Mouse (Mus musculus): ENCODE measurements around the gene Piwil1.

The Piwil1 gene

DNA sequence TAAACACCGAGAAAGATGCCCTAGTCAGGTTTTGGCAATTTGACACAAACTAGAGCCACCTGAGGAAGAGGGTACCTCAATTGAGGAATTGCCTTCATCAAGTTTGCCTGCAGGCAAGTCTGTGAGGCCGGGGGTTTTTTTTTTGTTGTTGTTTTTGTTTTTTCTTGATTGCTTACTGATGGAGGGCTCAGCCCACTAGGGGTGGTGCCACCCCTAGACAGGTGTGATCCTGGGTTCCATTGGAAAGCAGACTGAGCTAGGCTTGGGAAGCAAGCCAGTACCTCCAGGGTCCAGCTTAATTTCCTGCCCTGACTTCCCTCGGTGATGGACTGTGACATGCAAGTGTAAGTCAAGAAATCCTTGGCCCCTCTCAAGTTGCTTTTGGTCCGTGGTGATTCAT, at the start of gene Piwil1:
Piwil1 (plus strand) TSS at position 301 of the 400 bp plus-strand sequence.
- CTCF ChIA-PET: no interaction called here

DNA sequence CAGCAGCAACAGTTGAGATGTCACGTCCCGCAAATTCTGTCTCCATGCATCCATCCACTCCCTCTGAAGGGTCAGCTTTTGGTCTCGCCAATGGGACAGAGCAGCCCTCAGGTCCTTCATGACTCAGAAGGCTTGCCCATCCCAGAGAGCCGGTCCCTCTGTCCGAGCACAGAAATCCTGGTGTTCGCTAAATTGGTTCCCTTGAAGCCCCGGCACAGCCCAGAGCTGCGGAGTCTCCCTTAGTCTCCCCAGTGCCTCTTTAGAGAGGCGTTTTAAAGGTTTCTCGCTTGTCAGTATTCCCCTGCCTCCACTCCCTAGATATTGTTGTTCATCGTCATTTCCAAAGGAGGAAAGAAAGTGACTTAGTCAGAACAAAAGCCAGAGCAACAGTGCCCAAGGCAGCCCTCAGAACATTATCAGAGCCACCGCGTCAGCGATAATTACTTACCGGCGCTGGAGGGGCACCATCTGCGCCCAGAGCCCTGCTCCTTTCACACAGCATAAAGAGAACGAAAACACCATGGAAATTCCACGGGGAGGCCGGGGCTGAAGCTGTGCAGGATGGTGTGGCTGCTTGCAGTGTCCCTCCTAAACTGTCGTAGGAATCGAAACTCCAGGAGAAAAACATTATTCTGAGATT, 45.7 kb upstream of the Piwil1 start:
- CTCF ChIA-PET: interaction anchor here (0.5 kb wide), 1 partner anchor 78 kb away, joined by 4 read pairs; no protein-coding TSS in a partner anchor

GRCm38 (mm10) chr5:128660101-128660500, 42.2 kb upstream of the Piwil1 start:
- CTCF ChIA-PET: no interaction called here

- CTCF ChIA-PET: no interaction called here
Observed at GRCm38 (mm10) chr5:128662881-128663280, 39.4 kb upstream of the Piwil1 start.

DNA sequence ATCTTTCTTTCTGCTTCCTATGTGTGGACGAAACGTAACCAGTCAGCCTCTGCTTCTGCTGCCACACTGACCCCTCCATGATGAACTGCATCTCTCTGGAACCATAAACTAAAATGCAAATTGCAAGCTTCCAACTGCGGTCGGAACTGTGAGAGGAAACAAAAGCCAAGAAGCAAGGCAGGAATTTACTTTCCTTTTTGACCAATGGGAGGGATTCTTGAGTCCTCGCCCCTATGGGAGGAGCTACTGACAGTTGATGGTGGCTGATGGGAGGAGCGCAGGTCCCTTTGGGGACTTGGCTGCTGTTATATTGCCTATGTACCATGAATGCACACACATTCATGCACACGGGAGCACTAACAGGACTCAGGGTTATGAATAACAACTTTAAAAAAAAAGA, 38.3 kb upstream of the Piwil1 start:
- CTCF ChIA-PET: no interaction called here

DNA sequence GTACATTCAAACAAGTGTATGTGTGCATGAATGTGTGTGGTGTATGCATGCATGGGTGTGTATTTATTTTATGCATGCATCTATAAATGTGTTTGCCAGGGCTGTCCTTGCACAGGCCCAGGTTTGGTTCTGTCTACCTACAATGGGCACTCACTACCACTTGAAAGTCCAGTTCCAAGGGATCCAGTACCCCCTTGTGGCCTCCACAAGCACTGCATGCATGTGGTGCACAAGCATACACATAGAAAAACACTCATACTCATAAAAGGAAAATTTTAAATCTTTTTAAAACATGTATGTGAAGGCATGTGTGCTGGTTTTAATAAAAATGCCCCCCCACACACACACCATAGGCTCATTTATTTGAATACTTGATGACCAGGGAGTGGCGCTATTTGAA, 37.3 kb upstream of the Piwil1 start:
- CTCF ChIA-PET: no interaction called here

- CTCF ChIA-PET: no interaction called here
Observed at GRCm38 (mm10) chr5:128667303-128667702, 35.0 kb upstream of the Piwil1 start.

- CTCF ChIA-PET: no interaction called here
Observed at GRCm38 (mm10) chr5:128674124-128674523, 28.2 kb upstream of the Piwil1 start.

DNA sequence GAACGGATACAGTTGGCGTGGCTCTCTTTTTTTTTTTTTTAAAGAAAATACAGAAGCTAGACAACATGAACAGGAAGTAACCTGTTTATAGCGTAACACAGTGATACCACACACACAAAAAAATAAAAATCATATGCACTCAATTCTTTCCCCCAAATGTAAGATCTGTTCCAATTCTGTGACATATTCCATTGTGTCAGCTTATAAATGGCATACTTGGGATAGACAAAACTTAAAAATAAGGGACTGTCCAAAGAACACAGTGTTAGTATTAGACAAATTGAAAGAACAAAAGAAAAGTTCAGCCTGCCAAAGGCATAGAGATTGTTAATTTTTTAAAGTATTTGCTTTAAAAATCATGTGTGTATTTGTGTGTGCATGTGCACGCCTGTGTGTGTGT, 25.0 kb upstream of the Piwil1 start:
- CTCF ChIA-PET: no interaction called here

- CTCF ChIA-PET: no interaction called here
Observed at GRCm38 (mm10) chr5:128677861-128678260, 24.5 kb upstream of the Piwil1 start.

DNA sequence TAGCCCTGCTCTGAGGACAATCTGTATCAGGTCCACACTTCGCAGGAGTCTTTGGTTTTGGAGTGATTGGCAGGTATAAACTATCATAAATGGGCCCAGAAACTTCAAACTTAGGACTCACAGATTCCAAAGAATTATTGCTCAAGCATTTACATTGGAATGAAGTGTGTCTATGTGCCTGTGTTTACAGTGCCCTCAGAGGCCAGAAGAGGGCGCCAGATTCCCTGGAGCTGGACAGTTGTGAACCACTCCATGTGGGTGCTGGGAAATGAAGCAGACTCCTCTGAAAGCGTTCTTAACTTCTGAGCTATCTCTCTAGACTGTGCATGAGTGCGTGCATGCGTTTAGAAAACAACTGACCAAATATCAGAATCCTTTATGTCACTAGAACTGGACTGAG, 20.9 kb upstream of the Piwil1 start:
- CTCF ChIA-PET: no interaction called here

DNA sequence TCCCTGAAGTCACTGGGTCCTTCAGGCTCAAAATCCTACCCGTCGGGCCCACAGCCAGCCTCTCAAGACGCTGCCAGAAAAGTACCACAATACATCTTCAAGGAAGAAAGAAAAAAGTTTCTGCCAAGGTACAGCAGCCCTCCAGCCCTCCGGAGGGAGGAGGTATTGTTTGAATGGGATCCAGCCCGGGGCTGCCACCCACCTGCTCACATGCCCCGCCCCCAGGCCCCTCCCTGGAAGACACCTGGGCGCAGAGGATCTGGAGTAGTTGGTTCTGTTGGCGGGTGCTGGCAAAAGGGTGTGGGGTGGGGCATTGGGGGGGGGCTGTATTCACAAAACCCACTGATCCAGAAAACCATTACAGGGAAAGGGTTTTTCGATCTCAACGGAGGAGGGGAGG, 18.1 kb upstream of the Piwil1 start:
- CTCF ChIA-PET: no interaction called here

DNA sequence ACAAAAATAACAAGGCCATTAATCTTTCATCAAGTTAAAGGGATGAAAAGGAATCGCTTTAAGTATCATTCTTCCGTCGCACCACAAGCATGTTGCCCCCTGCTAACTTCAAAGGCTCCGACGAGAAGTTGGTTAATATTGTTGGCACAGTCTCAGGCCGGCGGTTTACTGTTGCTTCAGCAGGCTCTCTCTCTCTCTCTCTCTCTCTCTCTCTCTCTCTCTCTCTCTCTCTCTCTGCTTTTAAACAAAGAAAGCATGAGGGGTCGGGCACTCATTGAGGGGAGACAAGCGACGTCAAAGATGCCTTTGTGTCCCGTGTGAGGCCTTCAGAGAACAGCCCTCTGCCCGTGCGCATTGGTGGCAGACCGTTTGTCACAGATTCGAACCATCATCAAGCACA, 17.7 kb upstream of the Piwil1 start:
- CTCF ChIA-PET: no interaction called here

DNA sequence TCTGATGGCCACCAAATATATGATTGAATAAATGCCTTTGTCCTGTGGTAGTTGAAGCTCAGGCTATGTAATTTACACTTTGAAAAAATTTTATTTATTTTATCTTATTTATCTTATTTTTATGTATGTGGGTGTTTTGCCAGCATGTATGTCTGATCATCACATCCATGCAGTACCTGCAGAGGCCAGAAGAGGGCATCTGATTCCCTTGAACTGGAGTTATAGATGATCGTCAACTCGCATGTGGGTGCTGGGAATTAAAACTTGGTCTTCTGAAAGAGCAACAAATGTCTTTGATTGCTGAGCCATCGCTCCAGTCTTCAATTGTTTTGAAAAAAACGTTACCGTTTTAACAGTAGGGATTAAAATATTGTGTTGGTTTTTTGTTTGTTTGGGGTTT, 15.2 kb upstream of the Piwil1 start:
- CTCF ChIA-PET: no interaction called here

DNA sequence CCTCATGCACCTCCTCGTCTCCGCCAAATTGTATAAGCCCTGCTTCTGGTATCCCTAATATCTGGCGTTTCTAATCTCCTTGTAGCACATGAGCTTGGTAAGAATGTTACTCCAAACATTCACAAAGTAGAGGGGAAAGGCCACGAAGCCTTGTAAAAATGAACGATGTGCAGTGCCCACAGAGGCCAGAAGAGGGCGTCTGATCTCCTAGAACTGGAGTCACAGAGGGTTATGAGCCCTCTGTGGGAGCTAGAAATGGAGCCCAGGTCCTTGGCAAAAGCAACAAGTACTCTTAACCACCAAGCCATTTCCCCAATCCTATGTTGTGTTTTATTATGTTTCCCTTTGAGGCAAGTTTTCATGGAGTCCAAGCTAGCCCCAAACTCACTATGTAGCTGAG, 8.2 kb upstream of the Piwil1 start:
- CTCF ChIA-PET: no interaction called here

DNA sequence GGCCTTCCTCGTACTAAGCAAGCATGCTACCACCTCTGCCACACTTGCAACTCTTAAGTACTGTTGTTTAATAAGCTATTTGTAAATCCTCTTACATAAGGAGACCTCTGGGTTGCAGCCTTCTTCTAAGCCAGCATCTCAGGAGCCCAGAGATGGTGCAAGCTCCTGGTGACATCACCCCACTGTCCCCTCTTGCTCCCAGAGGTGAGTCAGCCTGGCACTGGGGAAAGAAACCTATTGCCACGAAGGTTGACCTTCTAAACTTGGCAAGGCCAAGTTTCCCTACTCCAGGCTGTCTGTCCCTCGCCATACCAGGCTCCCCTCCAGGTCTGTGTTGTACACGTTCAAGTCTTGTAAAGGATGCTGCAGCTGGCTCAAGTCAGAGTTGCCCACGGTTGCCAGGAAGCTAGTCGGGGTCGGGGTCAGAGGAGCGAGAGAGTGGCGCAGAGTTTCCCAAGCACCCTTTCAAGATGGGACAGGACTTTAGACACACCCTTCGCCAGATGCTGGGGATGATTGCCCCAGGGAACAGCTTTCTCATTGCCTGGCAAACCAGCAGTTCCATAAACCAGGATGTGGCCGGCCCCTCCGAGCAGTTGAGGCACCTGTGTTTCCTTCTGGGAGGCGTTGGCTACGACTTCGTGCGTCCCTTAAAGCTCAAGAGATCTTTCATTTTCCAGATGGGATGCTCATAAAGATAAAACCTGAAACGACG, 7.6 kb upstream of the Piwil1 start:
- CTCF ChIA-PET: no interaction called here

- CTCF ChIA-PET: no interaction called here
Observed at GRCm38 (mm10) chr5:128696824-128697223, 5.5 kb upstream of the Piwil1 start.

DNA sequence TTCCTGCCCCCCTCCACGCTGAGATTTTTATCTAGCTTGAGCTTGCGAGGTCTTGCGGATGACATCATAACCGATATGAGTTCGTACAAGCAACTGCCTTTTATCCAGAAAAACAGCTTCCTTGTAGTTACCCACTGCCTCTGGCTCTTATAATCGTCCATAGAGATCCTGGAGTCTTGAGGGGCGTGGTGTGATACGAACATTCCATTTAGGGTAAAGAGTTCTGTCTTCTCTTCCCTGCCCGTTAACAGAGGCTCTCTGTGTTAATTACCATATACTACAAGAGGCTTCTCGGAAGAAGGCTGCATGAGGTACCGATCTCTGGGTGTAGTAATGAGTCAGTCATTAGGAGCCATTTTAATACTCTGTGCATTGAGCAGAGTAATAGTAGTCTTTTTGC, 1.6 kb upstream of the Piwil1 start:
- CTCF ChIA-PET: no interaction called here

DNA sequence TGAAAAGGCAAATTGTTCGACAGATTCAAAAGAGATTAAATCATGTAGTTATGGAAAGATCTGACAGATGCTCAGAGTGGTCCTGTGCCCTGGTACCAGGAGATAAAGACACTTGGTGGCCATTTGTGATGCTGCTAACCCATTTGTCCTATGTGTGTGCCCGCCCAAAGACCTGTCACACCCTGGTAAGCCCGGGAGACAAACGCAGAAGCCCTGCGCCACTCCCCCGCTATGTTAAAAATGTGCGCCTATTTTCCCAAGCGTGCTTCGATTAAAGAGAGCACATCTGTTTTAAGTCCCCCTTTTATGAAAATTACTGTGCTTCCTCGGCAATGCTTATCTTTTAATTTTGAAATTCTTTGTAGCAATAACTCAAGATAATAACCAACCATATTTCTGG, 1.4 kb downstream of the Piwil1 start:
- CTCF ChIA-PET: no interaction called here

GRCm38 (mm10) chr5:128704134-128704904, 2.0 kb downstream of the Piwil1 start:
- CTCF ChIA-PET: no interaction called here

GRCm38 (mm10) chr5:128706467-128706866, 4.1 kb downstream of the Piwil1 start:
- CTCF ChIA-PET: no interaction called here

DNA sequence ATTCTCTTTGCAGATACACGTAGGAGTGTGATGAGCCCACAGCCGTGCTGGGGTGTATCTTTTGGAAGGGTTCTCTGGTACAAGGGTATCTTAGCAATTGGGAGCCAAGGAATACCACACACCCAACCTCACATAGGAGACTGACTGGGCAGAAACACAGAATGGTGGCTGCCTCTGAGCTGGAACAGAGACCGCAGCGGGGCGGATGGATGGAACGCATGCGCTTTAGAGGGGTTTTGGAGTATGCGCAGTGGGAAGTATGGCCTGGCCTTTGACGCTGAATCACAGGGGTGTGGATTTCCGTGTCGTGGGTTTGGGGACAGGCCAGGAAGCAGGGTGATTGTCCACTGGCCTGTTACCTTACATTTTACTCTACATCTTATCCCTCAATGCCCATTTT, 4.9 kb downstream of the Piwil1 start:
- CTCF ChIA-PET: no interaction called here

GRCm38 (mm10) chr5:128708929-128709328, 6.6 kb downstream of the Piwil1 start:
- CTCF ChIA-PET: no interaction called here
